Mouse (Mus musculus) kidney, adult 8-10 months (tissue): ENCODE results near the gene Rbm19.

Experiments used
- DNase-seq, 2 experiments: peaks; one replicate each; pipeline ENCODE4 v3.0.0; 2022

Rbm19 gene

GRCm38 (mm10) chr5:120210668-120211067, 94.4 kb downstream of the Rbm19 start:
- no peak for DNase-seq

- peak; percentile 7 to 31 for DNase-seq
Measured at GRCm38 (mm10) chr5:120211182-120211581, 94.9 kb downstream of the Rbm19 start.

GRCm38 (mm10) chr5:120214511-120214910, 98.2 kb downstream of the Rbm19 start:
- no peak for DNase-seq

GRCm38 (mm10) chr5:120221216-120221615, 105.0 kb downstream of the Rbm19 start:
- DNase-seq = no peak

- no peak for DNase-seq
Measured at GRCm38 (mm10) chr5:120225383-120225782, 109.1 kb downstream of the Rbm19 start.

- no peak for DNase-seq
Measured at GRCm38 (mm10) chr5:120228613-120229409, 112.5 kb downstream of the Rbm19 start.

- DNase-seq = no peak
Measured at GRCm38 (mm10) chr5:120231435-120232147, 115.3 kb downstream of the Rbm19 start.

GRCm38 (mm10) chr5:120235147-120235546, 118.9 kb downstream of the Rbm19 start:
- DNase-seq = no peak

GRCm38 (mm10) chr5:120235571-120235970, 119.3 kb downstream of the Rbm19 start:
- DNase-seq = no peak

GRCm38 (mm10) chr5:120240071-120240470, 123.8 kb downstream of the Rbm19 start:
- DNase-seq = no peak

GRCm38 (mm10) chr5:120245336-120245735, 129.1 kb downstream of the Rbm19 start:
- no peak for DNase-seq
